Mouse (Mus musculus) liver, adult 2 months (tissue): ENCODE measurements around the gene Utf1.

Experiments used
- CTCF ChIP-seq: fragments of 200-500 bp; IDR thresholded peaks from 2 replicates; pipeline ENCODE4 v1.5.1; 2011; ENCODE audit warnings: low read depth, low read length, control low read depth
- POLR2A ChIP-seq: fragments of 200-500 bp; IDR thresholded peaks from 2 replicates; pipeline ENCODE4 v1.6.1; 2011; ENCODE audit warnings: low read length, control low read depth; ENCODE audit not compliant: insufficient read depth; ENCODE audit errors: extremely low read depth

DNA sequence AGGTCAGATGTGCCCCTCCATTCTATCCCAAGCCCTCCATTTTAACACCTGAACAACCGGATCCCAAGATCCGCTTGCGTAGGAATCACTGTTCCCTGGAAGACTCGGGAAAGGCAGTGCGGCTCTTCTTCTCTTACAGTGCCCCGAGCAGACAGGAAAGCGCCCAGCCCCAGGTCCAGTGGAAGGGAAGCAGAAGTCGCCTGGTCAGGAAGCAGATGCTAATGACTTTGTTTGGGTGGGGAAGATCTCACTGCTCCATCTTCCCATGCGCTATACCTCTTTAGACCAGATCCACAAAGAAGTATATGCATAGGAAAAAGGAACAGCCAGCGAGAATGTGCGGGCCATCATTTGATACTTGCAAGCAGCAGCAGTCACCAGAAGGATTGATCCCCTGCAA, 13.8 kb downstream of the Utf1 start:
- TF ChIP-seq CTCF (no peak), POLR2A (no peak)
